Mouse (Mus musculus) MEL (cell line): Measurements from ENCODE around the gene Mageb16. TPM values are rescaled to one million over a fixed set of nuclear protein-coding genes. Genes with fewer than 3 reads are reported as not detected.

ENCODE experiments used
- DNase-seq: peaks from one replicate; pipeline ENCODE4 v3.0.0; 2011; ENCODE audit warnings: low read depth, low spot score
- H3K27ac ChIP-seq: 2 replicates; pipeline ENCODE4 v1.5.1; 2012; ENCODE audit warnings: low read depth, mild to moderate bottlenecking, control low read depth, low read length, moderate library complexity; ENCODE audit not compliant: control insufficient read depth
- H3K27me3 ChIP-seq, 2 experiments: fragments of 150-350 bp in 1 of 2; sonication (generic) in 1 of 2; 2 replicates each; pipeline ENCODE4 v1.6.1; 2012; ENCODE audit warnings: low read length in 2 of 2, mild to moderate bottlenecking in 2 of 2, improper control_type of control experiment in 1 of 2, moderate library complexity in 1 of 2; ENCODE audit not compliant: insufficient read depth in 2 of 2, control insufficient read depth in 1 of 2
- H3K36me3 ChIP-seq, 2 experiments: 2 replicates each; pipeline ENCODE4 v1.6.1; 2012 to 2014; ENCODE audit warnings: low read length in 2 of 2, improper control_type of control experiment in 1 of 2, inconsistent platforms in 1 of 2, mild to moderate bottlenecking in 1 of 2; ENCODE audit not compliant: insufficient read depth in 2 of 2, control insufficient read depth in 1 of 2
- H3K4me1 ChIP-seq, 2 experiments: fragments of 150-350 bp in 1 of 2; sonication (generic) in 1 of 2; 2 replicates each; pipeline ENCODE4 v1.6.1; 2012; ENCODE audit warnings: low read length in 2 of 2, improper control_type of control experiment in 1 of 2, mild to moderate bottlenecking in 1 of 2; ENCODE audit not compliant: insufficient read depth in 2 of 2, control insufficient read depth in 1 of 2
- H3K4me3 ChIP-seq, 2 experiments: fragments of 150-350 bp in 1 of 2; sonication (generic) in 1 of 2; 2 replicates each; pipeline ENCODE4 v1.5.1; 2012; ENCODE audit warnings: low read depth in 2 of 2, low read length in 2 of 2, mild to moderate bottlenecking in 2 of 2, moderate library complexity in 2 of 2, control low read depth in 1 of 2, improper control_type of control experiment in 1 of 2; ENCODE audit not compliant: control insufficient read depth in 1 of 2, insufficient read depth in 1 of 2
- H3K79me2 ChIP-seq: 2 replicates; pipeline ENCODE4 v1.6.1; 2012; ENCODE audit warnings: mild to moderate bottlenecking, low read length, moderate library complexity; ENCODE audit not compliant: control insufficient read depth, poor library complexity, insufficient read depth
- H3K9ac ChIP-seq: 2 replicates; pipeline ENCODE4 v1.6.1; 2012; ENCODE audit warnings: low read depth, mild to moderate bottlenecking, control low read depth, low read length, moderate library complexity; ENCODE audit not compliant: control insufficient read depth, poor library complexity, severe bottlenecking
- H3K9me3 ChIP-seq: fragments of 150-350 bp; sonication (generic); replicated peaks from 2 replicates; pipeline ENCODE4 v1.6.1; 2012; ENCODE audit warnings: mild to moderate bottlenecking, low read length, improper control_type of control experiment, moderate library complexity; ENCODE audit not compliant: insufficient read depth
- CTCF ChIP-seq, 3 experiments: IDR thresholded peaks in 2 of 3; conservative IDR thresholded peaks in 1 of 3; 2 replicates each; pipeline ENCODE4 v1.5.1; 2011 to 2012; ENCODE audit warnings: low read length in 3 of 3, low read depth in 2 of 3, mild to moderate bottlenecking in 2 of 3, improper control_type of control experiment in 1 of 3, inconsistent platforms in 1 of 3, mixed read lengths in 1 of 3, moderate library complexity in 1 of 3; ENCODE audit not compliant: control insufficient read depth in 1 of 3, insufficient read depth in 1 of 3, poor library complexity in 1 of 3, severe bottlenecking in 1 of 3
- ELF1 ChIP-seq: IDR thresholded peaks from 2 replicates; pipeline ENCODE4 v1.6.1; 2014; ENCODE audit warnings: low read depth, mild to moderate bottlenecking, inconsistent platforms, low read length, improper control_type of control experiment, moderate library complexity
- EP300 ChIP-seq, 2 experiments: IDR thresholded peaks; 2 replicates each; pipeline ENCODE4 v1.6.1; 2011; ENCODE audit warnings: improper control_type of control experiment in 2 of 2, low read length in 2 of 2, low read depth in 1 of 2, mild to moderate bottlenecking in 1 of 2
- MAX ChIP-seq: IDR thresholded peaks from 2 replicates; pipeline ENCODE4 v1.6.1; 2011; ENCODE audit warnings: low read length, improper control_type of control experiment
- MAZ ChIP-seq: IDR thresholded peaks from 2 replicates; pipeline ENCODE4 v1.6.1; 2012; ENCODE audit warnings: low read depth, mild to moderate bottlenecking, inconsistent platforms, low read length, improper control_type of control experiment
- NELFE ChIP-seq: IDR thresholded peaks from 2 replicates; pipeline ENCODE4 v1.6.1; 2011; ENCODE audit warnings: low read depth, low read length, improper control_type of control experiment
- NRF1 ChIP-seq: IDR thresholded peaks from 2 replicates; pipeline ENCODE4 v1.6.1; 2014; ENCODE audit warnings: low read depth, mild to moderate bottlenecking, inconsistent platforms, low read length, improper control_type of control experiment, moderate library complexity; ENCODE audit not compliant: poor library complexity, insufficient read depth, severe bottlenecking
- POLR2A ChIP-seq, 2 experiments: IDR thresholded peaks; 2 replicates each; pipeline ENCODE4 v1.6.1; 2011 to 2012; ENCODE audit warnings: low read length in 2 of 2, mild to moderate bottlenecking in 2 of 2, control low read depth in 1 of 2, improper control_type of control experiment in 1 of 2, low read depth in 1 of 2, moderate library complexity in 1 of 2; ENCODE audit not compliant: control insufficient read depth in 1 of 2, insufficient read depth in 1 of 2, poor library complexity in 1 of 2
- POLR2AphosphoS5 ChIP-seq: IDR thresholded peaks from 2 replicates; pipeline ENCODE4 v1.6.1; 2012; ENCODE audit warnings: low read depth, borderline replicate concordance, mild to moderate bottlenecking, inconsistent platforms, low read length, moderate library complexity, mixed read lengths
- RAD21 ChIP-seq: IDR thresholded peaks from 2 replicates; pipeline ENCODE4 v1.6.1; 2011; ENCODE audit warnings: mild to moderate bottlenecking, low read depth, low read length, improper control_type of control experiment
- RCOR1 ChIP-seq: IDR thresholded peaks from 2 replicates; pipeline ENCODE4 v1.6.1; 2012; ENCODE audit warnings: low read depth, mild to moderate bottlenecking, inconsistent platforms, low read length, improper control_type of control experiment
- TAL1 ChIP-seq: IDR thresholded peaks from 2 replicates; pipeline ENCODE4 v1.6.1; 2012; ENCODE audit warnings: mild to moderate bottlenecking, inconsistent platforms, low read length, moderate library complexity, mixed read lengths
- TBP ChIP-seq: IDR thresholded peaks from 2 replicates; pipeline ENCODE4 v1.8.0; 2011; ENCODE audit warnings: low read depth, low read length, improper control_type of control experiment
- USF2 ChIP-seq, 2 experiments: IDR thresholded peaks; 2 replicates each; pipeline ENCODE4 v1.6.1; 2011 to 2012; ENCODE audit warnings: improper control_type of control experiment in 2 of 2, low read length in 2 of 2, borderline replicate concordance in 1 of 2, inconsistent platforms in 1 of 2, low read depth in 1 of 2, mild to moderate bottlenecking in 1 of 2; ENCODE audit not compliant: insufficient read depth in 1 of 2
- ZC3H11A ChIP-seq: IDR thresholded peaks from 2 replicates; pipeline ENCODE4 v1.6.1; 2012; ENCODE audit warnings: low read depth, mild to moderate bottlenecking, inconsistent platforms, low read length, improper control_type of control experiment
- ZMIZ1 ChIP-seq: IDR thresholded peaks from 2 replicates; pipeline ENCODE4 v1.6.1; 2012; ENCODE audit warnings: low read depth, mild to moderate bottlenecking, inconsistent platforms, low read length, improper control_type of control experiment, moderate library complexity
- polyA plus RNA-seq, 2 experiments: library from polyadenylated mRNA; stranded (reverse) in 1 of 2; unstranded in 1 of 2; fragments of >175 nt in 1 of 2; fragments of >200 nt in 1 of 2; gene quantifications; 2 replicates each; pipeline versions ENCODE4 v1.2.1 to v1.2.4; 2012; ENCODE audit warnings: low replicate concordance in 2 of 2, low read depth in 1 of 2; ENCODE audit not compliant: insufficient read length in 2 of 2, insufficient read depth in 1 of 2, missing spikeins in 1 of 2
- total RNA-seq: library from RNA; depleted of rRNA; stranded (reverse); fragments of 300-350 nt; gene quantifications from 2 replicates; pipeline ENCODE4 v1.2.3, GENCODE M21; 2012; rRNA removed

The Mageb16 gene
- 0.10 and 0.27 TPM in 2 replicates for total RNA-seq
- not detected for polyA plus RNA-seq

DNA sequence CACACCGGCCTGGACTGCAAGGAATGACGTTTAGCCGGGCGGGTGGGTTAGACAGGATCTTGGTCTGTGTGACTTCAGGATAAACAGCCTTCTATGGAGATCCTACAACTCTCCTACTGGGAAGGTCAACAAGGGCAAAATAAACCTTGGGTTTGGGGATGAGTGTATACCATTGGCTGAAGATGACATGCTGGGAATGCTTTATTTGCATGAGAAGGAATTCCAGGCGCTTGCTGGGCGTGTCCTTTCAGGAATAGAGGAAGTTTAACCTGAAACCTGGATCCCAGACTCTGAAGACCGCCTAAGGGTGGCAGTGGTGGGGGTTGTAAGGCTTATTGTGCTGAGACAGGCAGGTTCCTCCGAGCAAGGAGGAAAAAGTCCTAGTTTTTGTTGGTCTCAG is at the start of gene Mageb16:
Gene Mageb16, minus strand, starts transcription at position 25 of the 400 bp plus-strand sequence.
- no peaks in the 10 kb centered on the region for H3K9me3 ChIP-seq
- no peaks in the 10 kb centered on the region for H3K36me3 ChIP-seq
- no peaks in the 10 kb centered on the region for H3K79me2 ChIP-seq
- no peak within 1 kb of the TSS for H3K9ac ChIP-seq
- no peaks in the 10 kb centered on the region for H3K4me1 ChIP-seq
- DNase-seq, result no peak
- H3K4me3 ChIP-seq, result no peak within 1 kb of the TSS
- H3K27me3 ChIP-seq, result no peaks in the 10 kb centered on the region
- TF ChIP-seq ELF1, result no peak
- no peak for TF ChIP-seq ZC3H11A
- TF ChIP-seq MAX, result no peak
- no peak for TF ChIP-seq CTCF (IDR thresholded peaks at IDR 0.05 in 2 of 3, conservative IDR thresholded peaks at IDR 0.05 in 1 of 3; ENCODE audit: control insufficient read depth in 1 of 3, insufficient read depth in 1 of 3, low read depth in 2 of 3, low read length in 3 of 3, poor library complexity in 1 of 3, severe bottlenecking in 1 of 3)
- TF ChIP-seq USF2 (IDR thresholded peaks at IDR 0.05; ENCODE audit: borderline replicate concordance in 1 of 2, insufficient read depth in 1 of 2, low read depth in 1 of 2, low read length in 2 of 2), result no peak
- TF ChIP-seq RAD21, result no peak
- no peak for TF ChIP-seq NELFE
- TF ChIP-seq NRF1, result no peak
- no peak for TF ChIP-seq ZMIZ1
- TF ChIP-seq POLR2AphosphoS5, result no peak
- TF ChIP-seq TAL1, result no peak
- no peak for TF ChIP-seq MAZ
- H3K27ac ChIP-seq, result no peak within 1 kb of the TSS

DNA sequence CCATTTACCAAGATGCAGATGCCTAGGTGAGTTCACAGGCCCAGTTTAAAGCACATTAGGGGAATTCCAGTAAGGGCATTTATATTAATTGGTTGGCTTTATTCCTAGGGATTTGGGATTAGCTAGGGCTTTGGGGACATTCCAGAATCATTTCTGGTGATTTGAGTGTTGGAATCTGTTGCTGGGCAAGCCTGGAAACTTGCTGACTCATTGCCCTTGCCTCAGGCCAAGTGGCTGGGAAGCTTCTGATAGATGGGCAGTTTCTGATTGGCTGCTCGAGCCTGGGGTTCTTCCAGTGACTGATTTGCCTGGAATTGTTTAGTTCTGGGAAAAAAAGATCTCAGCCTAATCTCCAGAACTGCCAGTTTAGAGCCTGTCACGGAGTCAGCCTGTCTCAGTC is 20.1 kb downstream of the Mageb16 start:
- Histone ChIP-seq H3K27ac (no peak overlapping the region), H3K4me3 (no peak overlapping the region), H3K36me3 (no peaks in the 10 kb centered on the region)
- TF ChIP-seq EP300 (IDR thresholded peaks at IDR 0.05; ENCODE audit: low read depth in 1 of 2, low read length in 2 of 2) (no peak), RCOR1 (no peak), TBP (no peak), MAZ (no peak), RAD21 (no peak), POLR2A (IDR thresholded peaks at IDR 0.05; ENCODE audit: control insufficient read depth in 1 of 2, insufficient read depth in 1 of 2, low read depth in 1 of 2, low read length in 2 of 2, poor library complexity in 1 of 2) (no peak)
- TF ChIP-seq, all 39 proteins: peak for 0
- Histone ChIP-seq H3K9ac (no peak overlapping the region), H3K79me2 (no peaks in the 10 kb centered on the region), H3K4me1 (no peaks in the 10 kb centered on the region), H3K27me3 (no peaks in the 10 kb centered on the region), H3K9me3 (no peaks in the 10 kb centered on the region)
- DNase-seq, result no peak
